Mouse (Mus musculus) cerebellum, adult 18-20 months (tissue): ENCODE measurements at regions not wholly inside any gene's neighbourhood (a gene's known extent, or its start where the extent isn't known, plus 50 kb on each side); places are given as distances from the start of the nearest gene placed in this dataset.

ENCODE experiments used
- DNase-seq, 2 experiments: peaks; one replicate each; pipeline ENCODE4 v3.0.0; 2021

DNA sequence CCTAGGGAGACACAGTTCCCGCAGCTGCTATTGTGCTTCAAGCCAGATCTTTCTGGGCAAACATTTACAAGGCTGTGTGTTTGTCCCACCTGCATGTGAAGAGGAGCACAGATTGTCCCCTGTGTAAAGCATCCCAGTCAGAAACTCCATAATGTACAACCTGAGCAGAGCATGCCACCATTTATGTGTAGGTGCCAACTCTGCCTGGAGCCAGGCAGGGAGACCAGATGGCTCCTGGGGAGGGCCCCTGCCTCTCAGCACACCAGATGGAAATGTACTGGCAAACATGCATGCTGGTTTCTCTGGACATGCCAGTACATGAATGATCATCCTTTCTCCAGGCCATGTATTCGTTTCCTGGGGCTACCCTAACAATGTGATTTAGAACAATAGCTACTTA lies 98.6 kb upstream of the Foxp3 start:
- DNase-seq, result peak; percentile 50 to 53

GRCm38 (mm10) chrX:7473814-7474213 lies 98.2 kb upstream of the Usp27x start:
- peak; percentile 64 to 65 for DNase-seq

DNA sequence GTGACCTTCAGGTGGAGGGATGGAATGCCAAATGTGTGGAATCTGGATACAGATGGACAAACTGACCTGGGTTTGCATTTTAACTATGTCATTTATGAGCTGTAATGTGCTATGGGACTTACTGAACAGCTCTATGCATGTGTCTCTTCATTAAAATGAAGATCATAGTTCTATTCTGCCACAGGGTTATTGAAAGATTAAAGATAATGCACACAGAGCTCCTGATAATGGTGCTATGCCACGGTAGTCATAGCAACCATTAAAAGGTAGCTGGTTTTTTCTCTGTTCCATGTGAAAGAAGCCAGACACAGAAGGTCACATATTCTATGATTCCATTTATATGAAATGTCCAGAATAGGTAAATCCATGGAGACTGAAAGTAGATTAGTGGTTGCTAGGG lies 94.2 kb upstream of the Usp27x start:
- no peak for DNase-seq

DNA sequence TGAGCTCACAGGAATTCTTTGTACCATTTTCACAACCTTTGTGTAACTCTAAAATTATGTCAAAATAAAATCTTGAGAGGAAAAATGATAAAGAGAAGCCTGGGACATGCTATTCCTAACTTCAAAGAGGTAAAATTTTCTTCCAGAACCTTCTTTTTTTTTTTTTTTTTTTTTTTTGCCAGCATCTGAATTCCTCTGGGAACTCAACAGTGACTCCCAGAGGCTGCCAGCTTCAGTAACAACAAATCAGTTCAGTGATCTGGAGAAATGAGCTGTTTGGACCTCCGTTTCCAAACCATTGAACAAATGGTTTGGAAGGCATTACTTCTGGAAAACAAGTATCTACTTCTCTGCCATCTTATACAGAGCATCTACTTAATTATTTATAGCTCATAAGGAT lies 92.4 kb upstream of the Usp27x start:
- DNase-seq, result no peak

- no peak for DNase-seq
These were observed 81.2 kb upstream of the Usp27x start for GRCm38 (mm10) chrX:7456851-7457250.

DNA sequence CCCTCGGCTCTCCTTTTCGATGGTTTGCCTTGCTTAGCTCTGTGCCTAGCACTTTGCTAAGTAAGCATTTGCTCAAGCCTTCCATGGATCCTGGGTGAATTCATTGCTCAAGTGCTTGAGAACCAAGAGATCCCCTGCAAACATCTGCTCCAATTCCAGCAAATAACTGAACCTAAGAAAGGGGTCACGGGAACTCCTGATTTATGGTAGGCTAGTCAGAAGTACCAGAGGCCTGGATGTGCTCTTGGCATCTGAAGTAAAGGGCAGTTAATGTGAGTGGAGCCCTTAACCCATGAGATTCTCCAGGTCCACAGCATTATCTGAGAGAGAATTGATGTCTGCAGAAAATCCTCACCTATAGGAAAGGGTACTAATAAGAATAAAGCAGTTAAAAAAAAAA lies 69.4 kb upstream of the Usp27x start:
- no peak for DNase-seq

GRCm38 (mm10) chrX:7444583-7444982 lies 69.0 kb upstream of the Usp27x start:
- no peak for DNase-seq

GRCm38 (mm10) chrX:7443996-7444421 lies 68.4 kb upstream of the Usp27x start:
- DNase-seq, result no peak

DNA sequence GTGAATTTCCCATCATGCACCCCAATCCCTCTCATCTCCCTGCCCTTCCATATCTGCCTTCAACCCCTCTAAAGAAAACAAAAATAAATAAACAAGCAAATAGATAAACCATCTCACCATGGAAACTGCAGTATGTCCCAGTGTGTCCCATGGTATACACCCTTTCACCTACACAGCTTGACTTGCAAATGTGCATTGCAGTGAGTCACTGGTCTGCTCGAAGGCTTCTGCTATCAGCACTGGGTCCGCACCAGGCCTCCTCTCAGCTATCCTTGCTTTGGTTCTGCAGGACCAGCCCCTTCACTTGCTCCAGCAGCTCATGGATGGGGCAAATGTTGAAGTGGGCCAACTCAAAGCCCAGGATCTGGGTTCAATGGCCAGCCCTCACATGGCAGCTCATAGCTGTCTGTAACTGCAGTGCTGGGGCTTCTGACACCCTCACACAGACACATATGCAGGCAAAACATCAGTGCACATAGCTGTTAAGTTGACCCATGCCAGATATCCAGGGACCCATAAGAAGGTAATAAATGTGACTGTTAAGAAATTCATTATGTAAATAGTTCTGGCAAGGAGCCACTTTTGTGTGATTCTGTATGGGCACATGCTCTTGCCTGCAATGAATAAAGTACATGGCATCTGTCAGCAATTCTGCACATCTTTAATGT lies 59.9 kb upstream of the Usp27x start:
- DNase-seq, result no peak

- no peak for DNase-seq
These were observed 58.6 kb upstream of the Usp27x start for GRCm38 (mm10) chrX:7434268-7434667.

DNA sequence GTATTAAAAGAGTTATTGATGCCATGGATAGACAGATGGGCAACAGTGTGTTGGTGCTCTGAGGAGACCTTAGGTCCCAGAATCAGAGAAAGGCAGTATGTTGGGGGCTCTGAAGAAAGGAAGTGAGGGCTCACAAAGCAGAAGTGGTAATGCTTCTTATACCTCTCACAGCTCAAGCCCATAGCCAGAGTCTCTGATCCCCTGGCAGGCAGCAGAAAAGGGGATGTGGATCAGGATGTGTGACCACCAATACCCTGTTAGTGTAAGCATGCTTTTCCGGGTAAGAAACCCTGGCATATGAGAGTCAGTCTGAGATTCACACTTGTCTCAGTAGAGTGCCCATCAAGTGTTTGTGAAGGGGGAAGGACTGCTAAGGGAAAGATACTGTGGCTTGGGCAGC lies 54.8 kb upstream of the Usp27x start:
- no peak for DNase-seq

DNA sequence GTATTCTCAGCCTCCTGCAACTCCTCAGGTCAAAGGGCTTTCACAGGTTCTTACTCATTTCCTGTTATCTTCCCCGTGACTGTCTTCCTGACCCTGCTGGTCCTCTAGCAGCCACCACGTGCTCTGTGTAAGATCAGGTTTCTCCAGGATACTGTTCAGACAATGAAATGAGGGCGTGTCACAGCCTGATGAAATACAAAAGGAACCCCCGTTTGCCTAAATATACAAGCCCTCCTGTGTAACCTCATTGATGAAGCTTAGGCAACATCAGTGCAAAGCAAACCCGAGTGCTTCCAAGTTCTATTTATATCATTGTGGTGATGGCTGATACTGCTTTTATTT lies 53.9 kb upstream of the Usp27x start:
- DNase-seq, result no peak

GRCm38 (mm10) chrX:7428621-7429523 lies 53.2 kb upstream of the Usp27x start:
- DNase-seq, result no peak
